Mouse (Mus musculus) neural tube, embryonic 13.5 days (tissue): ENCODE data around the gene Clec12a. TPM values are rescaled to one million over a fixed set of nuclear protein-coding genes. Genes with fewer than 3 reads are reported as not detected.

Experiments
- polyA plus RNA-seq: library from polyadenylated mRNA; unstranded; fragments of >200 nt; fragmentation: Nextera tagmentation; extraction: Ambion mirVana; gene quantifications from 2 replicates; pipeline ENCODE4 v1.2.1, GENCODE M21; 2015

Clec12a gene
- polyA plus RNA-seq, 1 experiment from 2014 or later = 0.50 TPM

Other genes with a start within 250 kb of the Clec12a start
- not detected in 2 replicates for gene Clec2e, start 241.8 kb upstream of the Clec12a start, polyA plus RNA-seq
- gene Clec2d, start 162.1 kb upstream of the Clec12a start, polyA plus RNA-seq = not detected in 2 replicates
- gene Cd69, start 67.3 kb upstream of the Clec12a start, polyA plus RNA-seq = not detected in 2 replicates
- gene 4922502D21Rik, start 10.9 kb upstream of the Clec12a start, polyA plus RNA-seq = not detected in 2 replicates
- not detected in 2 replicates for gene Clec12b, start 43.2 kb downstream of the Clec12a start, polyA plus RNA-seq
- 2.0 and 3.0 TPM in 2 replicates for gene Clec1b, start 54.6 kb downstream of the Clec12a start, polyA plus RNA-seq
- 0.25 and 0.26 TPM in 2 replicates for gene Clec9a, start 66.2 kb downstream of the Clec12a start, polyA plus RNA-seq
- 1.4 and 3.0 TPM in 2 replicates for gene Clec1a, start 109.3 kb downstream of the Clec12a start, polyA plus RNA-seq
- 0.06 TPM in 1 of 2 replicates, not detected in the other for gene Olr1, start 164.5 kb downstream of the Clec12a start, polyA plus RNA-seq
- 0.11 and 0.37 TPM in 2 replicates for gene Tmem52b, start 169.9 kb downstream of the Clec12a start, polyA plus RNA-seq
- 173 and 185 TPM in 2 replicates for gene Gabarapl1, start 190.5 kb downstream of the Clec12a start, polyA plus RNA-seq
- gene Klre1, start 235.2 kb downstream of the Clec12a start, polyA plus RNA-seq = not detected in 2 replicates
- not detected in 2 replicates for gene Klrd1, start 249.1 kb downstream of the Clec12a start, polyA plus RNA-seq